Mouse (Mus musculus) left cerebral cortex, adult 2 months (tissue): ENCODE measurements at regions not wholly inside any gene's neighbourhood (a gene's known extent, or its start where the extent isn't known, plus 50 kb on each side); places are given as distances from the start of the nearest gene placed in this dataset.
A peak's percentile ranks its signal among the peaks of the same experiment; 100 is the strongest.
"Not testable (repeated sequence)": the region's sequence is repeated elsewhere in the genome, so short reads cannot be mapped to it uniquely, and the experiment has no call there.

Source experiments
- DNase-seq, 2 experiments: peaks; one replicate each; pipeline ENCODE4 v3.0.0; 2021 to 2022; ENCODE audit warnings: low spot score in 2 of 2, mixed read lengths in 1 of 2; ENCODE audit errors: extremely low spot score in 1 of 2
- H3K27ac ChIP-seq: fragments of 200-600 bp; 2 replicates; pipeline ENCODE4 v1.8.1; 2022
- H3K4me3 ChIP-seq: fragments of 200-600 bp; 2 replicates; pipeline ENCODE4 v1.8.1; 2022
- CTCF ChIP-seq: fragments of 200-600 bp; IDR thresholded peaks from 2 replicates; pipeline ENCODE4 v1.8.1; 2022; ENCODE audit warnings: antibody characterized with exemption, mild to moderate bottlenecking, moderate library complexity
- intact Hi-C: fragments of 180-260 bp; cut with DNase I; formaldehyde crosslinking; loops from one replicate; pipeline ENCODE4 v1.15.1; 2025

DNA sequence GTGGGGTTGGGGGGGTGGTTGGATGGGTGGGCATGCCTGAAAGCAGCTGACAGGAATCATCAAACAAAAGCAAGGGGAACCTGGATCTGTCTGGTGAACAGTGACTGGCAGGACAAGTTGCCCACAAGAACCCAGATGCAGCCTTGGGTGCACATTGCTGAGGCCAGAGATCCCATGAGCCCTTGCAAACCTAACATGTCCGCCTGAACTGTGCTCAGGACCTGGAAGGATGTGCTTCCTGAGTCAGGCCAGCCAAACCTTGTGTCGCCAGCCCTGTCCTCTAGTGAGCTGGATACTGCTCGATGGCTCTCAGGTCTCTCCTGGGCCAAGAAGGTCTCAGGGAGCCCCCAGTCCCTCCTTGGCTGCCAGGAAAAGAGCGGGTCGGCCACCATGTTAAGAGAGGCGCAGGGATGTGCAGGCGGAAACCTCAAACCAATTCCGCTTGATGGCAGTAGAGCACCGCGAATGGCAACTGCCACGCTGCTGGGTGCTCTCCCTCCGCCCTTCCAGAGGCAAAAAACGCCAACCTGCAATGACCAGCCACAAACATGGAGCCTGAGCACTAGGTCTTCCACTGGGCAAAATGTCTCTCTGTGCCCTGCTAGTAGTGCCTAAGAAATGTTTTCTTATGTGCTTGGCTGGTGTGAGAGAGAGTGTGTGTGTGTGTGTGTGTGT is 140.2 kb downstream of the Pls3 start:
- DNase-seq: peak in 1 of 2 experiments; percentile 63
- peak; percentile 30 for TF ChIP-seq CTCF
- Histone ChIP-seq H3K27ac (peak overlapping the region; percentile 86), H3K4me3 (0 out of 2 replicates have a peak overlapping the region, but pooled peaks have one; percentile 21)
- intact Hi-C loops: not testable (repeated sequence)

GRCm38 (mm10) chrX:75733651-75734050 is 141.3 kb downstream of the Pls3 start:
- peak overlapping the region; percentile 36 for H3K4me3 ChIP-seq
- peak; percentile 49 for TF ChIP-seq CTCF
- H3K27ac ChIP-seq: peak overlapping the region; percentile 90
- DNase-seq: peak in 1 of 2 experiments; percentile 86
- intact Hi-C loops: not testable (repeated sequence)

DNA sequence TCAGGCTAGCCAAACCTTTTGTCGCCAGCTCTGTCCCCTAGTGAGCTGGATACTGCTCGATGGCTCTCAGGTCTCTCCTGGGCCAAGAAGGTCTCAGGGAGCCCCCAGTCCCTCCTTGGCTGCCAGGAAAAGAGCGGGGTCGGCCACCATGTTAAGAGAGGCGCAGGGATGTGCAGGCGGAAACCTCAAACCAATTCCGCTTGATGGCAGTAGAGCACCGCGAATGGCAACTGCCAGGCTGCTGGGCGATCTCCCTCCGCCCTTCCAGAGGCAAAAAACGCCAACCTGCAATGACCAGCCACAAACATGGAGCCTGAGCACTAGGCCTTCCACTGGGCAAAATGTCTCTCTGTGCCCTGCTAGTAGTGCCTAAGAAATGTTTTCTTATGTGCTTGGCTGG is 145.2 kb downstream of the Pls3 start:
- TF ChIP-seq CTCF: peak; percentile 35
- not testable (repeated sequence) for H3K4me3 ChIP-seq
- intact Hi-C loops: loop anchor here (10.0 kb wide), 1 partner anchor 1275 kb away; no protein-coding TSS in a partner anchor
- peak overlapping the region; percentile 55; the same call in 1 of the 2 replicates for H3K27ac ChIP-seq
- peak in 1 of 2 experiments; percentile 70 for DNase-seq

DNA sequence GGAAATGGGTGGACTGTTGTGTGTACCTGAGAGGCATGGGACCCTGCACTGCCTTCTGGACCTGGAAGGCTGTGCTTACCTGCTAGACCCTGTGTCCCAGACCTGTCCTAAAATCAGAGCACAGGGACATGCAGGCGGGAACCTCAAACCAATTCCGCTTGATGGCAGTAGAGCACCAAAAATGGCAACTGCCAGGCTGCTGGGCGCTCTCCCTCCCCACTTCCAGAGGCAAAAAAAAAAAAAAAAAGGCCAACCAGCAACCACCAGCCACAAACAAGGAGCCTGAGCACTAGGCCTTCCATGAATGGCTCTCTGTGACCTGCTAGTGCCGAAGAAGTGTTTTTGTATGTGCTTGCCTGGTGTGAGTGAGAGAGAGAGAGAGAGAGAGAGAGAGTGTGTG is 146.5 kb downstream of the Pls3 start:
- Histone ChIP-seq H3K4me3 (no peak overlapping the region), H3K27ac (no peak overlapping the region)
- TF ChIP-seq CTCF: peak; percentile 44
- intact Hi-C loops: loop anchor here (10.0 kb wide), 1 partner anchor 1274 kb away; no protein-coding TSS in a partner anchor
- peak in 1 of 2 experiments; percentile 49 for DNase-seq

GRCm38 (mm10) chrX:75723542-75723941 is 145.5 kb upstream of the Rab39b start:
- not testable (repeated sequence) for DNase-seq, H3K27ac ChIP-seq, H3K4me3 ChIP-seq
- intact Hi-C loops: loop anchor here (10.0 kb wide), 1 partner anchor 1269 kb away; no protein-coding TSS in a partner anchor

DNA sequence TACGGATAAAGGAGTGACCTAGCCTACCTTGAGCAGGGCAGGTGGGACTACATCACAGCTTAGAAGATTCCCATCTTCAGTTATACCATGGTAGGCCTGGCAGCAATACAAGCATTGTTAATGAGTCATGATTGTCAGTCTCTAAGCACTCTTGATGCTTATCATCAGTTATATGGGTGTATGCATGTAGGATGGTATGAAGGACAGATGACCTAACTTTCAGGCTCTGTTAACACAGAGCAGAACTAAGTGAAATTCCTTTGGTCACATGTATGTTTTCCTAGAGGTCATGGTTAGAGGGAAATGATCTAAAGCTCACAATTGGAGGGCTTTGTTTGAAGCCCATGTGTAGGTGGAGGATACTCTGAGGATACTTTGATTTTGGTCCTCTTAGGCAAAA is 121.9 kb upstream of the Rab39b start:
- DNase-seq: no peak
- H3K4me3 ChIP-seq: no peak overlapping the region
- intact Hi-C loops: no loop called here
- H3K27ac ChIP-seq: no peak overlapping the region
- no peak for TF ChIP-seq CTCF

GRCm38 (mm10) chrX:75675271-75675670 is 97.2 kb upstream of the Rab39b start:
- H3K4me3 ChIP-seq, DNase-seq, H3K27ac ChIP-seq: not testable (repeated sequence)
- intact Hi-C loops: loop anchor here (10.0 kb wide), 2 partner anchors 200 to 260 kb away; partner anchors contain the start of genes Brcc3, Cmc4 and Mtcp1

- TF ChIP-seq CTCF: peak; percentile 75
- DNase-seq: peak; percentile 92 to 96
- peak overlapping the region; percentile 47 for H3K4me3 ChIP-seq
- intact Hi-C loops: loop anchor here (2.0 to 10.0 kb wide), 5 partner anchors 88 to 527 kb away; partner anchors contain the start of genes Brcc3, Cmc4, Mtcp1 and Rab39b
- H3K27ac ChIP-seq: no peak overlapping the region
Measured at GRCm38 (mm10) chrX:75673920-75674665, 96.1 kb upstream of the Rab39b start.

DNA sequence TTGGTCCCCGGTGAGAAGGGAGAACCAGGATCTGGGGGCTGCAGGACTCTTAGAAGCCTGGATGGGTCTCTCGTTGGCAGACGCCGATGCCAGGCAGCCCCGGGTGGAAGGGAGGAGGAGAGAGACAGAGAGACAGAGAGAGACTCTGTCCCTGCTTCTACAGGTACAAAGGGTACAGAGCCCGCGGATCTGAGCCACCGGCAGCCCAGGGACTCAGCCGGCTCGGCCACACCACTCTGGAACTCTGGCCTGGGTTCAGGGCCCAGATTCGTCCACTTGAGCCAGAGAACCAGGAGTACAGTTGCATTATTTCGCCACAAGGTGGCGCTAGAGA is 95.5 kb upstream of the Rab39b start:
- H3K4me3 ChIP-seq: peak overlapping the region; percentile 39
- DNase-seq: no peak
- intact Hi-C loops: loop anchor here (2.0 to 10.0 kb wide), 5 partner anchors 89 to 527 kb away; partner anchors contain the start of genes Brcc3, Cmc4, Mtcp1 and Rab39b
- no peak for TF ChIP-seq CTCF
- peak overlapping the region; percentile 52 for H3K27ac ChIP-seq

DNA sequence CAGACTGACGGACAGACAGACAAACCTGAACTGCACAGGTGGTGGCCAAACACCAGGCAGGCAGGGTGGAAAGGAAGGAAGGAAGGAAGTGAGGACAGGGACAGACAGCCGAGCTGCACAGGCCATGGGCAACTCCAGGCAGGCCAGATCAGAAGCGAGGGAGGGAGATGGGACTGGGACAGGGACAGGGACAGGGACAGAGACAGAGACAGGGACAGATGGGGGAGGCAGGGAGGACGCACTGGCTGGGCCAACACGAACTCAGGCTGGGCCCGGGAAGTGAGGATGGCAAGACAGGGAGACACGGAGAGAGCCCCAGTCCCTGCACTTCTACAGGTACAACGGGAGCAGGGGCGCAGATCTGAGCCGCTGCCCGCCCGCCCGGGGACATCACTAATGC is 94.9 kb upstream of the Rab39b start:
- TF ChIP-seq CTCF: no peak
- Histone ChIP-seq H3K4me3 (peak overlapping the region; percentile 39), H3K27ac (peak overlapping the region; percentile 52; the same call in 1 of the 2 replicates)
- intact Hi-C loops: loop anchor here (2.0 to 10.0 kb wide), 5 partner anchors 89 to 528 kb away; partner anchors contain the start of genes Brcc3, Cmc4, Mtcp1 and Rab39b
- DNase-seq: peak; percentile 7 to 11

DNA sequence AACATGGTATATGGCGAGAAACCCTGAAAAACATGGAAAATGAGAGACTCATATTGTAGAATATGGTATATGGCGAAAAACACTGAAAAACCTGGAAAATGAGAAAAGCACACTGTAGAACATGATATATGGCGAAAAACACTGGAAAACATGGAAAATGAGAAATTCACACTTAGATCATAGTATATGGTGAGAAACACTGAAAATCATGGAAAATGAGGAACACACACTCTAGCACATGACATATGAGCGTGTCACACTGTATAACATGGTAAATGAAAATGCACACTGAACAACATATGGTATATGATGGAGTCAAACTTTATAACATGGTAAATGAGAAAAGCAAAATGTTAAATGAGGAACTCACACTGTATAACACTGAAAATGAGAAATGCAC is 89.6 kb upstream of the Rab39b start:
- no peak overlapping the region for H3K4me3 ChIP-seq
- TF ChIP-seq CTCF: no peak
- DNase-seq: no peak
- intact Hi-C loops: no loop called here
- H3K27ac ChIP-seq: no peak overlapping the region

- Histone ChIP-seq H3K27ac (no peak overlapping the region), H3K4me3 (no peak overlapping the region)
- intact Hi-C loops: no loop called here
- DNase-seq: no peak
- no peak for TF ChIP-seq CTCF
Measured at GRCm38 (mm10) chrX:75643402-75643801, 65.4 kb upstream of the Rab39b start.
